Mouse (Mus musculus) MN1 (cell line): ENCODE data around the gene Mtrf1l.

Experiments
- DNase-seq: peaks from one replicate; pipeline ENCODE4 v3.0.0-alpha.2; 2016; ENCODE audit warnings: low spot score

Gene Mtrf1l

GRCm38 (mm10) chr10:5823740-5824491 is at the start of gene Mtrf1l:
Gene Mtrf1l (minus strand): TSS chr10:5823910.
- DNase-seq, result peak; percentile 100

DNA sequence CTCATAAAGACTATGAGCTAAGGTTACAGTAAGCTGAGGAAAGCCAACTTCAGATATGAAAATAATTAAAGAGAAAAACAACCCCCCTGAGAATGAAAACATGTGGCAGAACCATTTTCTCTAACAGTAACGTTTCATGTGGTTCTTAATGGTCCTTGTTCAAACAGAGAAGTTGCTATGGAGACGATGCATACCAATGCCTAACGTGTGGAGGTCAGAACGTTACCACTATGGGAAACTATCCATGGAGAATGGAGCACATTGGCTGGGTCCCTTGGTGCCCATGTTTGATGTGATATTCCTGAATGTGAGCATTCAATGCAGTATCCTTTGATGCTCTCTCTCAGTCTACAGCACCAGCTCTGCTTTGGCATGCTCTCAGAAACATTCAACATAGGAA is 47.4 kb upstream of the Mtrf1l start:
- DNase-seq, result no peak

GRCm38 (mm10) chr10:5867981-5868552 is 44.4 kb upstream of the Mtrf1l start:
- DNase-seq, result no peak

DNA sequence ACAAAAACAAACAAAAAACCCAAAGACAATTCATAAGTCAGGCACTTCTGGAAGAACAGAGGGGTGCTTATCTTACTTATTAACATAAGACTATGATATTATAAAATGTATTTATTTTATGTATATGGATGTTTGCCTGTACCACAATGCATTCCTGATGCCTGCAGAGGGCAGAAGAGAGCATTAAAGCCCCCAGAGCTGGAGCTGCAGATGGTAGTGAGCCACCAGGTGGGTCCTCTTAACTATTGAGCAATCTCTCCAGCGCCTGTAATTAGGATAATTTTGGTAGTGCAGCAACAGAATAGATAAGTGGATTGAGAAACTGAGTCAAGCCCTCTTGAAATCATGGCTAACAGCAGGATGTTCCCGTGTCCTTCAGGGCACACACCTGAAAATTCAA is 42.3 kb upstream of the Mtrf1l start:
- no peak for DNase-seq

DNA sequence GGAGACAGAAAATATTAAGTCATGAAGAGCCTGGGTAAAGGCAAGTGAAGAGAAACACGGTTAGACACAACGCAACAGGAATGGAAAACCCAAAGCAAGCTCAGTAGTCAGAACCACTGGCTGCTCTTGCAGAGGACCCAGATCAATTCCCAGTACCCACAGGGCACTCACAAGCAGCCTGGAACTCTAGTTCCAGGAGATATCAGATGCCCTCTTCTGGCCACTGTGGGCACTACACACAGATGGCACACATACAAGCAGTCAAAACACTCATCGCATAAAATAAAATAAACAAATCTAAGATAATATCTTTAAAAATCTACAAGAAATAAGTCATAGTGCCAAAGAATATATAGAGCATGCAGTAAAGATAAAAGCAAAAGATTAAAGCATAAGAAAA is 39.0 kb upstream of the Mtrf1l start:
- no peak for DNase-seq

DNA sequence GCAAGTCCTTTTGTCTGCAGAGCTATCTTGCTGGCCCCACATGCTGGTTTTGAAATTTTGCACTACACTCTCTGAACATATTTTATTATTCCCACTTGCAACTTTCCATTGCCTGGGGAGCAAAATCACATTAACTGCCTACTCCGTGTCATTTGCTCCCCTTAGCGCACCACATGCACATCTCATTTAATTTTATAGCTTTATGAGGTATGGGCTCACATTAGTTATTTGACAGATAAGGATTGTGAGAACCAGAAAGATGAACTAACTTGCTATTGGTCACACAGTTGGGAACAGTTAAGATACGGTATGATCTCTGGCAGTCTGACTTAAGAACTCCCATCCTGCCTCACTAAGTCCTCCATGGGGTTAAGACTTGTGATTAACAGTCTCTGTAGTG is 37.1 kb upstream of the Mtrf1l start:
- DNase-seq, result no peak

DNA sequence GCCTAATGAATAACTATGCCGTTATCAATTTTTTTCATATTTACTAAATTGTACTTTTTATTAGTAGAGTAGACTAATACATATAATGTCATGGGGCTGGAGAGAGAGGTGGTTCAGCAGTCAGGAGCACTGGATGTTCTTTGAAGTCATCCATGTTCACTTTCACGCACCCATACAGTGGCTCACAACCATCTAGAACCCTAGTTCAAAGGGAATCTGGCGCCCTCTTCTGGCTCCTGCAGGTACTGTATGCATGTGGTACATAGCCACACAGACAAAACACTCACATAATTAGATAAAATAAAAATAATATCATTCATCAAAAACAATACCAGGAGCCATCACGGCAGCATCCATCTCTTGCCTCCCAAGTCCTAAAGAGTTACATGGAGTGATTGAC is 36.0 kb upstream of the Mtrf1l start:
- DNase-seq, result no peak

- DNase-seq, result no peak
Observed at GRCm38 (mm10) chr10:5857996-5858549, 34.4 kb upstream of the Mtrf1l start.

DNA sequence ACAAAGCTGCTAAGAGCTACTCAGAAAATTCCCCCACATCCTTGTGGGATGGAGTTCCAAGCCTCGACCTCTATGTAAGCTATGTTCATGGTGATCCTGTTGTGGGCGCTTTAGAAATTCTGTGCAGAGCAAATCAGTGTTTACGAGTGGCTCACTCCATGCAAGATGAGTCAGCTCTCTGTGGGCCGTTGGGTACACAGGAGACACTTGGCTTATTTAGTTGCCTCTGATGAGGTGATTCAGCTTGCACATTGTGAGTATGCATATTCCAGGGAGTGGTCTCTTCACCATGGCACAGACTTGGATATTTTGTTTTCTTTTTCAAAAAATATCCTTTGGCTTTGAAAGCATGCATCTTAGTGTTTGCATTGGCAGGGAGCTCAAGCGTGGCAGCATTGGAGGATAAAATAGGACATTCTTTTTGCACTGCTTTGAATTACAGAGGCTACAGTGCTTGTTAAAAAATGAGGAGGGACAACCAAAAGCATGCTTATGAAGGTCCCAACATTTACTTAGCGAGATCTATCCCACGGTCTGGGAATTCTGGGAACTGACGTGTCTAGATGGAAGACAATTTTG is 29.7 kb upstream of the Mtrf1l start:
- DNase-seq, result no peak

DNA sequence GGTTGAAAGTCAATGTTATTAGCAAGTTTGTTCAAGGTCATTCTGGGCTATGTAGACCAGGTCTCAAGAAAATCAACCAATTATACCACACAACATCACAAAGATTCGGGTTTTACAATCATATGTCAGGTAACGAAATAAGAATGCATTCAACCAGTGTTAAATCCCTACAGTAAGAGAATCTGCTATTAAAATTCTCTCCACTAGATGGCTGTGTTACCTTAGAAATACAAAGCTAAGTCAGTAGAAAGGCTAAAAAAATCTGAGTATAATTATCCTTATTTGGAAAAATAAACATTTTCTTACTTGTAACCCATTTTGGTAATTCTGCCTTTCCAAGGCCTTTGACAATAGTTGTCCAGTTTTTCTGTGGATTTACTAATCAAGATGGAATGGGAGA is 23.2 kb upstream of the Mtrf1l start:
- peak; percentile 38 for DNase-seq

GRCm38 (mm10) chr10:5841369-5841768 is 17.7 kb upstream of the Mtrf1l start:
- peak; percentile 80 for DNase-seq

GRCm38 (mm10) chr10:5826336-5827025 is 2.8 kb upstream of the Mtrf1l start:
- no peak for DNase-seq

GRCm38 (mm10) chr10:5824779-5825178 is 1.1 kb upstream of the Mtrf1l start:
- DNase-seq, result peak; percentile 79

GRCm38 (mm10) chr10:5823291-5823739 is 395 bp downstream of the Mtrf1l start:
- DNase-seq, result no peak

DNA sequence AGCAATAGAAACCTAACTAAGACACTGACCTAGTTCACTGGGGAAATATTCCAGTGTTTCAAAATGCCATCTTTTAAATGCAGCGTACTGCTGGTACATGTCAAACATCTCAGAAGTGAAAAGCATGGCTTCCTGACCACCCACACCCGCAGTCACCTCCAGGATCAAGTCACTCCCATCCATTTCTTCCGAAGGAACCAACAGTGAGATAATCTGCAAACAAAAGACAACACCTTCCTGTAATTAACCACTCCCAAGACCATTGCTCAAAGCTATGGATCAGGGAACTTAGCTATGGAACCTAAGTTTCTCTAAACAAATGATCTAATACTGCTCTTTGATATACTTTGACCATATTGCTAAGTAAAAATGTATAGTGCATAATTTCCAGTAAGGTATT is 4.9 kb downstream of the Mtrf1l start:
- no peak for DNase-seq

DNA sequence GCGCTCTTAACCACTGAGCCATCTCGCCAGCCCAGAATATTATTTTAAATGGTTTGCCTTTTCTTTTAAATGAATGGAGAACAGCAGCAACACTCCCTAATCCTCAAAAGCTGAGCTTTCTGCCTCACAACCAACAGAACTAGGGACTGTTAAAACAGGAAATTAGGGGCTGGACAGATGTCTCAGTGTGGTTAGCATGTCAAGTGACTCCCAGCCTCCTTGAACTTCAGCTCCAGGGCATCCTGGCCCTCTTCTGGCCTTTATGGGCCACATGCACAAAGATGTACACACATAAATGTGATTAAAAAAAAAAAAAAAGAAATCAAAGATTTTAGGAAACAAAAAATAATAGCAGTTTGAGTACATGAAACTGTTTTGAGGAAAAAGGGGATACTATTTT is 7.7 kb downstream of the Mtrf1l start:
- DNase-seq, result no peak

GRCm38 (mm10) chr10:5813724-5814123 is 10.0 kb downstream of the Mtrf1l start:
- DNase-seq, result no peak

DNA sequence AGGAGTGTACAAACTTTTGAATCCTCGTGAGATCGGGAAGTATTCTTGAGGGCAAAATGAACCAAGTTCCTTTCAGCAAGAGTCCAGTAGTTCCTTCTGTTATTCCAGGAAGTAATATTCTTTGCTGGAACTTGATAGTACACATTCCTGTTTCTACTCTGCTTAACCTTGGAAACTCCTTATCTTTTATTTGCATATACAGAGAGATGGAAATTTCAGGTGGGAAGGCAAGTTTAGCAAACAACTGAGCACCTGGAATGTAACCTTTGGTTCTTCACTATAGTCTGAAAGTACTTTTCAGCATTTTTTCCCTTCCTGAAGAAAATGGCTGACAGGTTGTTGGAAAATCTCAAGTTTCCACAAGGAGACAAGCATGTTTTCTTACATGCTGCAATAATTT is 16.0 kb downstream of the Mtrf1l start:
- no peak for DNase-seq

GRCm38 (mm10) chr10:5806996-5807395 is 16.7 kb downstream of the Mtrf1l start:
- DNase-seq, result no peak

DNA sequence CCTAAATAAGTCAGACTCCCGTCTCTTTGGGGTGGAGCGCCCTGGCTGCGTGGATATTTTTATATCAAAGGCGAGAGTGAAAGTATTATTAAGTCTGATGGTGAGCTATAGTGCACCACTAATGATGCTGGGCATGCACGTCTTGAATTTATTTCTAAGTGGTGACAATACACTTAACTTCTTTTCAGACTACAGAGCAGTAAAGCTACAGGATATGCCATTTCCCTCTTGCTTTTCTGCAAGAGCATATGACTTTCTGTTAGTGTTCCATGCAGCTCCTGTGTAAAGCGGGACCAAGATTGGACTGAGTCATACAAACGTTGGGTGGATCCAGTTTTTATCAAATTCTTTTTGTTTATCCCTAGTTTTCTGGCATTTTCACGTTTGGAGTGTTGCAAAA is 17.3 kb downstream of the Mtrf1l start:
- DNase-seq, result no peak

DNA sequence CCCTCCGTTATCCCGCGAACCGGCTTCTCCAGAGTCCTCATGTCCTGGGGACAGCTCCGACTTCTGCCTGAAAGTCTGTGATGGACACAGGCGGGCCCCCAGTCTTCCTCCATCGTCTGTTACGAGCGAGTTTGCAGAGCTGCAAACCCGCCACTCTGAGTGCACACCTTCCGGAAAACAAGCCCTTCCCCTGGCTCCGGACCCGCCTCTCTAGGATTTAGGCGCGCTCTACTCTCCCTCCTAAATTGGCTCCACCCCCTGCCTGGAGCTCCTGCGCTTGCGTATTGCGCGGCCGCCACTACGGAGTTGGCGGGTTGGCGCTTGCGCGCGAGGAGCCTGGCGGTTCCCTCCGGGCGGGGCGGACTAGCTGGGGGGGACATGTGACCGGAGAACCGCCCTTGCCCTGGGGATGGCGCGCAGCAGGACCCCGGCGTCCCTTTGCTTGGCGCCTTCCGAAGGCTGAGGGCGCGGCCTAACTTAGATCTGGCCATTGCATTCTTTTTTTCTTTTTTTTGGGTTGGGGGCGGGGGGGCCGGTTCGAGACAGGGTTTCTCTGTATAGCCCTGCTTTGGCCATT is 17.9 kb downstream of the Mtrf1l start:
- DNase-seq, result peak; percentile 100

DNA sequence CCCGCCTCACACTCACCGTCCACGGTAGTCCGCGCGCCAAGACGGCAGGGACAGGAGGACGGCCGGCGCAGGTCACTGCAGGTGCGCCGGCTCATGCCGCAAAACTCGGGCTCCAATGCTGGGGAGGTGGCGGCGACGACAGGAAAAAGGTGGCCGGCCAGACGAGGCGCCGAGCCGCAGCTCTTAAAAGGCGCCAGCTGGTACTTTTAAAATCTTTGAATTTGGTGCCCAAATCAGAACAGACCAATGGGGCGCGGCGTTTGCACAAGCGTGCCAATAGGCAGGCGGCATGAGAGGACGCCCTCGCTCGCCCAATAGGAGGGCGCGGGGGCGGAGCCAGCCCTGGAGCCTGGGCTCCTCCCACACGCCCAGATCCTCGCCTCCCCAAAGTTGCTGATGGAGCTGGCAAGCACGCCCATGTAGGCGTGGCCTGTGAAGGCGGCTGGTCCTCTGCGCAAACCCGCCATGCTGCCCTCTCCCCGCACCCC is 18.4 kb downstream of the Mtrf1l start, which contains the start of gene Fbxo5:
Gene Fbxo5 (minus strand): TSS at position 358 of the 488 bp plus-strand sequence.
- peak; percentile 100 for DNase-seq
